Mouse (Mus musculus): ENCODE results near the gene Ntrk3.

The Ntrk3 gene

DNA sequence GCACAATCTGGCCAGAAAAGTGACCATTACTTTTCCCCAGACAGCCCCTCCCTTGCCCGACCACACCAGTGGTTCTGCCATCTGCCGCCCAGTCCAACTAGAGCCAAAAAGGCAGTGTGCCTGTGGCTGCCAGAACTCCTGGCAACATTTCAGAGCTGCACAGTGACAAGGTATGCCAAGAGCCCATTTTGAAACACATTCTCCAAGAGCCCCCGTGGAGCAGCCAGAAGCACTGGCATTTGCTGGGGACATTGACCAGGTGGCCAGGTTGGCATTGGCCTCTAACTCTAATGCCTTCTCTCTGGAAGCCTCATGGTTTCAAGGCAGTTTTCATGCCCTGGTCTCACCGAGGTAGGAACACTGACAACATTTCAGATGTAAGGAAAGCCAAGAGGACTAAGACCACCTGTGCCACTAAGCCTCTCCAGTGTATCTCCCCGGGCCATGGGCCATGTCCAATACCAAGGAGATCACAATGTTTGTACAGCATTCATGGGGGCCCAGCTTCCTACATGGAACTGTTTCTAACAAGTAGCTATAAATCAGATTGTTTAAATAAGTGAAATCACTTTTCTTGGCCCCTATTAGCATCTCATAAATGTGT is 218.9 kb downstream of the Ntrk3 start:
- DNase-seq: no peak

DNA sequence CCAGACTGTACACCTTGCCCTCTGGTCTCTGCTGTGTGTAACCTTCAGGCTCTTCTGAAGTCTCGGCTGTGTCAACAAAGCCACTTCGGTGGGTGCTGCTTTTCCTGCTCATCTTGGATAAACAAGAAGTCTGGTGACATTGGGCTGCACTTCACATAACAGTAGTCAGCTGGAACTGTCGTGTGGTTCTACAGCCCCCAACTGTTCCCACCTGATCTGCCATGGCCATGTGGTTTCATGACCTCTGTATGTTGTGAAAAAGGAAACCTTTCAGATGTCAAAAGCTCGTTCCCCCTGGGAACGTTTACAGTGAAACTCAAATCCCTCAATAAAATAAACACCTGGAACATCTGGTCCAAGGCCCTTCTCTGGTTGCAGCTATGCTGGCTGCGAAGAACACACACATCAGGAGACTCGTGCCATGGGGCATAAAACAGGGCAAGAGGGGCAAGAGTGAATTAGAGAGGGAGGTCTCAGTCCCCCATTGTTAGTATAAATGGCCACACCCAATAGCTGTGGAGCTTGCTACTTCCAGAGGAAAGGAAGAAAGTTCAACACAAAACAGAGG is 222.7 kb downstream of the Ntrk3 start:
- DNase-seq: no peak

DNA sequence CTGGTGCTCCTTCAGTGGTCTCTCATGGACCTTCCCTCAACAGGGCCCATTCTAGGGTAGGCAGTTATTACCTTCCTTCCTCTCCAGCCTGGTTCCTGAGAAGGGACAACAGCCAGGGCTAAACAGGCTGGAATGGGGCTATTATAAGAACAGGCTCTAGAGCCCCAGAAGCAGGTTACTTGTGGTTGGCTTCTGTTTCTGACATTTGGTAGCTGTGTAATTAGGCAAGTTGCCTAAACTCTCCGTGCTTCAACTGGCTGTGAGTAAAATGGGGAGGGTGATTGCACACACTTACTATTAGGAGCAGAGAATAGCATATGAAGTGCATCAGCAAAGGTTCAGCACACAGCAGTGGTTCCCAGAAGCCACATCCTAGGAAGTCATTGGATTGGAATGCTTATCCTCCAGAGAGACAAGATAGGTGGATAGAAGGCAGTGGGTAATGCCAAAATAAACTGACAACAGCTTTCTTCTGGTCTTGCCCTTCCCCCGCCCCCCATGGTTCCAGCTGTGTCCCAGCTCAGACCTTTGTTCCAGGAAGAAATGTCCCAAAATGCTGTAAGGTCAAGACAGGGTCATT is 230.7 kb downstream of the Ntrk3 start:
- no peak for DNase-seq

DNA sequence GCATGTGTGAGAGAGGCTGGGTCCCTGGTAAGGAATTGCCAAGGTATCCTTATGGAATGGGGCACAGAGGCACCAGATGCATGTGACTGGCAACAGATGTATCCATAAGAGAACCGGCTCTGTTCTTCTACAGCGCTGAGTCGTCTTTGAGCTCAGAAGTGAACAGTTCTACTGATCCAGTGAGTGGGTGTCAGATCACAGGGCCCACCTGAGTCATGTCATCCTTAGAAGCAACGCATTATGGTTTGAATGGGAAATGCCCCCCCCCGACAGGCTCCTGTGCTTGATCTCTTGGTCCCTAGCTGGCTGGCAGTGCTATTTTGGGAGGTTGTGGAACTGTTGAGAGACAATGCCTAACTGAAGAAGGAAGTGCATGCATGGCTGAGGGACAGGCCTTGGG is 236.9 kb downstream of the Ntrk3 start:
- no peak for DNase-seq

DNA sequence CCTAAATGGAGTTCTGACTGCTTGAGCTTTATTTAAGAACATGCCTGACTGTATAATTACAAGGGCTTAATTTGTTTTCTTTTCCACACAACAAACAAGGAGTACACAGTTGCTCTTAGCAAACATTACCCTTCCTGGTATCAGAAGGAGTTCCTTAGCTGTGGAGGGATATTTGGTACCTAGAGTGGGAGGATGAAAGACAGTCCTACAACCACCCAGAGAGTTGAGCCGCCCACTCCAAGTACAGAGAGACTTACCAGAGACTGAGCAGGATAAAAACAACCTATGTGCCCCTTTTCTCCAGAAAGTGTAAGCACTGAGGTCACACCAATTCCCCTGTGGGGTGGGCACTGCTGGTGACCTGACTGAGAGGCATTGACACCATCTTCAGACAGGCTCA is 237.8 kb downstream of the Ntrk3 start:
- DNase-seq: no peak

DNA sequence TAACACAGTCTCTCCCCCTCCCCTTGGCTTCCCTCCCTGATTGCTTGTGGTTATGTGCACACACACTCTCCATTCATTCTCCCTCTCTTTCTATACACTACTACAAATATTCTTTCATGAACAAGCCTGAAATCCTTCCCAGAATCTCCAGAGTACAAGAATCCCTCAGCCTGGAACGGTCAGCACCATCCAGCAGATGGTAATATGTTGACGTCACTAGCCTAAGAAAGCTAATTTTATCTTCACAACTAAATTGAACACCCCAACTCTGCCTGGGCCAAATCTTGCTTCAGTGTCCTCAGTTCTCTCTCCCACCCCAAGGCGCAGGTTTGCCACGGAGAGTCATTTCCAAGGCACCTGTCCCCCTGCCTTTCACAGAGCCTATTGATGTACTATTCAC is 239.5 kb downstream of the Ntrk3 start:
- DNase-seq: no peak

DNA sequence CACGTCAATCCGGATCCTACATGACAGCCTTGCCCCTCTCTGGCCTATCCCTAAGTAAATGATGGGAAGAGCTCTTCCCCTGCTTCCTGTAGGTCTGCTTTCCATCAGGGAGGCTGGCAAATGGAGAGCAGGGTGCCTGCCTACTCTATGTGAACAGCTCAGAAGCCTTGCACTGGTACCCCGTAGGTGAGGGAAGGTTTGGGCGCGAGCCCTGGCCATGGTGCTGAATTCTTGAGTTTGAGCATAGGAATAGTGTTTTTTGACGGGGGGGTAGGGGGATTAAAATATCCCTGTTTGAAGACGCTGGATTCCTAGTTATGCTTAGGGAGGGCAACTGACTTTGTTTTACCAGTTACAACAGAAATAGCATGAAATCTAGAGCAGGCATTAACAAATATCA is 240.0 kb downstream of the Ntrk3 start:
- peak; percentile 66 to 71 for DNase-seq

DNA sequence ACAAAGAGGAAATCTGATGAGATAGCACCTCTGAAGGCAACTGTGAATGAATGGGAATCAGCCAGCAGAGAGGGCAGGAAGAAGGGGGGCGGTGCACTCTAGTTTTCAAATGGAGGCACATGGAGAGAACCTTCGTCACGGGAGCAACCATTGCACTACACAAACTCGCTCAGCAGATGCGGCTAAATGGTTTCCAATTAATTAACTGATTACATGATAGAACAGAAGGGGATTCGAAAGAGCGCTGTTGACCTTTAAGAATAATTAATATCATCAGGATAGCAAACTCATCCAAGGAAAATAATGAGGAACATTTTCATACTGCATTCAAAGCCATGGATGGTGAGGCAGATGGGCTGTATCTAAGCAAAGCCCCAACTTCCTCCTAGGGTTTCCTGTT is 244.2 kb downstream of the Ntrk3 start:
- DNase-seq: no peak

DNA sequence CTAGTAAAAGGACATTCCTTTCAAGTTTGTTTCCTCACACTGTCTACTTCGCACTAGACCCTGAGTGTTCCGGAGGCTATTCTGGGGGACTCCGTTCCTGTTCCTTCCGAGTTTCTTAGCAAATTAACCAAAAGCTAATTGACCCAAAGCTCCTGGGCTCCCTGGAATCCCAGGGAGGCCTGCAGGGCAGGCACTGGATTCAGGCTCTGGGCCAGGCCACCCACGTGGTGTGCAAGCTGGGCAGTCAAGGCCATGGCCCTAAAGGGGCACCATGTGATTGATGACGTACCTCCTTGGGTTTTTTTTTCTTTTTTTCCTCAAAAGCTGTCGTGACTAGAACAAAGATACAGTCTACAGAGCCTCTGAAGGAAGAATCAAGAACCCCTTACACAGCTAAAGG is 246.6 kb downstream of the Ntrk3 start:
- DNase-seq: peak in 1 of 2 experiments; percentile 5

DNA sequence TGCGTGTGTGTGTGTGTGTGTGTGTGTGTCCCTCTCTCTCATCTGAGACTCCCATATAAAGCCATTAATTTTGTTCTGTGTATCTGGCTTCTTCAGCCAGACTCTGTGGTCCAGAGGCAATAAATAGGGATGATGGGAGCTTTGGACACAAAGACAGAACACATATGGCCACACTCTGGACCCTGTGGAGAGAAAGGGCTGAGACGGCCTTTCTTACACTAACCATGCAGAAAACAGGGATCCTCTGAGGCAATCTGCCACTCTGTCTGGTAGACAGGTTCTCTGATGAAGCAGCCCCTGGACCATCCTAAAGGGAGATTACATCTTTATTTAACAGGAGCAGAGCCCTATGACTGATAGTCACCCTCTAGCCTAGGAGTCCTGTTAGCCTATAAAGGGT is 253.5 kb downstream of the Ntrk3 start:
- no peak for DNase-seq

DNA sequence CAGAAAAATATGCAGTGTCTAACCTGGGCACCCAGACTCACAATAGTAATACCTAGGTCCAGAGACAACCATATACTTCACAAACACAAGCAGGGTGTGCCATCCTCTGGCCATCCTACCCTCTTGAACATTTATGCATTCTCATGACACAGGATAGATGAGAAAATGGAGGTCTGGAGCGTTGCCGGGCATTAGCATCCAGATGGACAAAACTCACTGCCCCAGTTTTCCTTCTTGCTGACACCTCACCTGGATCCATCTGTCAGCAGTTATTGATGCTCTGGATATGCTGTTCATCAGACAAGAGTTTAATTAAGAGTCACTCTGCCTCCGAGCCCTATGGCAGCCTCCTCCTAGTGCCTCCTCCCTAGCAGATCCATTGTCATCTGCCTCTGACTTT is 254.1 kb downstream of the Ntrk3 start:
- DNase-seq: no peak

DNA sequence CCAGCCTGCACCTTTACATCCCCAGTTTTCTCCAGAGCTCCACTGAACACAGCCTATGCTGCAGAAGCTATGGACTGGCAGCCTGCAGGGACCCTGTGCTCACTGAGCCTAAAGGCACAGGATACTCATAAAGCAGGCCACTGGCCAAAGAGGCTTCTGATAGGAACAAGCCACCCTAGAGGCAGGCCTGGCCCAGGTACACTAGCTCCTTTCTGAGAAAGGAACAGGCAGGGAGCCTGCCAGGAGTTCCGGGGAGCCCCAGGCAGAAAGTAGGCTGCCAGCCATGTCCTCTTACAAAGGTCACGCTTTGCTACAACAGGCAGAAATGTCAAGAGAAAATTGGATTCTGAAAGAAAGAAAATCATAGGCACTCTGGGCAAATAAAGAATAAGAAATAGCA is 254.8 kb downstream of the Ntrk3 start:
- DNase-seq: peak in 1 of 2 experiments; percentile 1

DNA sequence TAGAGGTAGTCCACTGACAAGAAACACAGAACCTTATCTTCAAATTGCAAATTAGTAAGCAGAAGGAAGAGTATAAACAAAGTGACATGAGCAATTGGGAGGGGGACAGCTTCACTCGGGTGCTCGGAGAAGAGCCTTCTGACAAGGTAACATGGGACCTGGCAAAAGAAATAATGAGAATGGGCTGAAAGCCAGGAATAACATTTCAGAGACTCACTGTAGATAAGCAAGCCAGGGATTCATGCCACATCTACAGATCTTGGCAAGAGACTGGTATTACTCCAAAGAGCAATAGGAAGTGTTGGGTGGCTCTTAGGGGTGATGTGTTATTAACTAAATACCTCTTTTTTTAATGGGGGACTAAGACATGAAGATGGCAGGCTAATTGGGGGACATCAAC is 258.9 kb downstream of the Ntrk3 start:
- no peak for DNase-seq

DNA sequence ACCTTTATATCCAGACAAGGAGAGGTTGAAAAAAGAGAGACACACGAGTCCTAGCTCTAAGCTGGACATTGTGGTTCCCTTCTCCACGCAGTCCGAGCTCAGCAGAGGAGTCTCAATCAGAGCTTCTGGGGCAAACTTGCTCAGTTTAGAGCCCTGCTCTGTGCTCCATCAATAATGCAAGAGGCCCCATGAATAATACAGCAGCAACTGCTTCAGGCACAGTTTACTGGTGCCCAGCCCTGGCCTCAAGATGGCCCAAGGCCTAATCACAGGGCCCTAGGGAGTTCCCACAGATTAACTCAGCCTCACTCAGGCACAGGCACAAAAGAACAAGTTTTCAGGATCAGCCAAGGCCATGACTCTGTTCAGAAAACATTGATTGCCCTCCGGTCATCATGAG is 266.1 kb downstream of the Ntrk3 start:
- DNase-seq: no peak

DNA sequence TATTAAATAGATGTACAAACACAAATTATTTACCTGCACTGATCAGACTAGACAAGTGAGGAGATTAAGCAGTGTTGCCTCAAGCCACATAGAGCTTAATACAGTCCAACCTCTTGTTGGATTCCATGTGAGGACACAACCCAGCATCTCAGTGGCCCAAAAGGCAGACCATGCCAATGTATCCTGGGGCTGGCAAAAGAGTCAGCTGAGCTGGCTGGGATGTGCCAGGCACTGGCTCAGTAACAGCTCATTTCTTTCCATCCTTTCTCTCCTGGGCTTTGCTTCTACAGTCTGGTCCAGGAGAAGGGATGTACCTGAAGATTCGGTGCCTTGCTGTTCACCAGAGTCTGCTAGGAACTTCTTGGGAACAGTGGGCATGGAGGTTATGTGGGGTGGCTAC is 266.5 kb downstream of the Ntrk3 start:
- no peak for DNase-seq

DNA sequence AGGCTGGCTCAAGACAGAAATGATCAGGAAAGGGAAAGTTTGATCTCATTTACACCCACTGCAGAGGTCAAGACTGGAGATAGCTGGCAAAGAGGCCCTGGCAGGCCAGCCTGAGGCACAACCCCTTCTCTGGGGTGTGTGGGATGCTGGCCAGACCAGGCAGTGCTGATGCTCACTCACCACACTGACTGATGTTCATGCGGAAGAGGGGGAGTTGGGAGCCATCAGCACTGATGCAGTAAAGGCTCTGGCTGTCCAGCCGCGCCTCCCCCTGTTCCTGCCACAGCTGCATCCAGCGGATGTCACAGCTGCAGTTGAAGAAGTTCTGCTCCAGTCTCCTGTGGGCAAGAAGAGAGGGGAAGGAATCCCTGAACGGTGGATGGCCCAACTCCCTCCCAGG is 275.2 kb downstream of the Ntrk3 start:
- DNase-seq: peak; percentile 4

DNA sequence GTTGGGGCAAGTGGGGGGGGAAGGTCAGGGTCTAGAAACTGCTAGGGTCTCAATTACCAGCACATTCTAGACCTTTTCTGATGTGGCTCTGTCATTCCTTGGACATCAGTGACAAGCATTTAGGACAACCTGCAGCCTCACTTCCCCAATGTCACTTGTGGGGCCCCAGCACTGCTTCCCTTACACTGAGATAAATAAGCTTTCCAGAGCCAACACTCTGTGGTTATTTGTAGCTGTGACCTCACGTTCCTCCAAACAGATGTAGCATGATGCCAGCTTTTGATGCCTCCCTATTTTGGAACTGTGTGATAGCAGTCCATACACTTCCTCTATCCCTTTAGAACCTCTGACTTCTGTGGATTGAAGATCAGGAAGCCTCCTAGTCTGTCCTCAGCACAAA is 278.8 kb downstream of the Ntrk3 start:
- no peak for DNase-seq

DNA sequence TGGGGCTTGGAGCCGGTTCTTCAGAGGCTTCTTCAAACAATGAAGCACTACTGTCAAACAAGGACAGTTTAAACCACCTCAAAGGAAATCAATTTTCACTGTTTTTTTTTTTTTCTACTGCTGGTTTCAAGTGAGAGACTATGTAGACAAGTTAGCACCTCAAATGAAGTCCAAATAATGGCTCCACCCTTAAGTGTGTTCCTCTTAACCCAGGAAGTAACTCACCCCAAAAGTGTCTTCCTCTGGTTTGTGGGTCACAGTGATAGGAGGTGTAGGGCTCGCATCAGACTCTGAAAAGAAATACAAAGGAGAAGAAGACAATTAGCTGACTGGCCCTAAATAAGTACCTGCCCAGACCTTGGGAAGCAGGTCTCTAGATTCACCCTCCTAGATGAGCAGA is 286.1 kb downstream of the Ntrk3 start:
- DNase-seq: no peak

DNA sequence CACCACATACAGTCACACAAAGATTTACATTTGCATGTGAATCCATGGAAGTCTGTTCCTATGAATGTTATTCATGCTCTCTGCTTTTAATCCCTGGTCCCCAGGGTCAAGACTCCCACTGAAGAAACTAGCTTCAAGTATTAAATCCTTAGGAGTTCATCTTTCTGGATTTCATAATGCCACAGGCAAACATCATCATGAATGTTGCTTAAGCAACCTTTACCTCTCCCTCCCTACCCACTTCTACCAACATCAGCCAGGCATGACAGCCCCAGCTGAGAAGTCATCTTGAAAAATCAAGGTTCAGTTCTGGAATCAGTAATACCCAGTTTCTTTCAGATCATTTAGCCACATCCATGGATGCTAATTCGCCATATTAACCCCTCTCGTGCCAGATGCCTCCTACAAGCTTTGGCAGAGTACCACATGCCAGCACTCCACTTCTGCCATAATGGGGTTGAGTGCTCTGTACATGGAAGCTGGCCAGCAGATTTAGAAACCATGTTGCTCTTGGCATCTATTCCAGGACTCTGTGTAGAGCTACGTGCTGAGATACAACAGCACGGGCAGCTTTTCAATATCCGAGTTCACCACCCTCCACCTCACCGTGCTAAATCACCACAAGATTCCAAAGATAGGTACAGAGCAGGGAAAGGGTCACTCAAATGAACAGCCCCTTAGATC is 287.8 kb downstream of the Ntrk3 start:
- DNase-seq: no peak

DNA sequence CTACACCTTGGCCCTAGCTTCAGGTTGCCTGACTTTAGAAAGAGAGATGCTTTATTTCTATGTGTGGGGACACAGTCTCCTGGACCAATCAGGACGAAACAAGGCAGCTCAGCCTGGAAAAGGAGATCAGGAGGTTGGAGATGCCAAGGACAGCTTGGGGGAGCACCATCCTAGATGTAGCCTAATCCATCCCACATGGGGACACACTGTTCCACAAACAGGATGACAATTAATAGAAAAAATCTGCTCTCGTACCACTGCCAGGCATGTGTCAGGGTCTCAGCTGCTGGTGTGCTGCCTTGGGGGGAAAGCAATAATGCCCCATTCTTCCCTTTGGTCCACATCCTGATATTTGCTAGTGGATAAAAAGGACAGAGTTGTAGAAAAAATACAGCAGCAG is 289.0 kb downstream of the Ntrk3 start:
- no peak for DNase-seq

DNA sequence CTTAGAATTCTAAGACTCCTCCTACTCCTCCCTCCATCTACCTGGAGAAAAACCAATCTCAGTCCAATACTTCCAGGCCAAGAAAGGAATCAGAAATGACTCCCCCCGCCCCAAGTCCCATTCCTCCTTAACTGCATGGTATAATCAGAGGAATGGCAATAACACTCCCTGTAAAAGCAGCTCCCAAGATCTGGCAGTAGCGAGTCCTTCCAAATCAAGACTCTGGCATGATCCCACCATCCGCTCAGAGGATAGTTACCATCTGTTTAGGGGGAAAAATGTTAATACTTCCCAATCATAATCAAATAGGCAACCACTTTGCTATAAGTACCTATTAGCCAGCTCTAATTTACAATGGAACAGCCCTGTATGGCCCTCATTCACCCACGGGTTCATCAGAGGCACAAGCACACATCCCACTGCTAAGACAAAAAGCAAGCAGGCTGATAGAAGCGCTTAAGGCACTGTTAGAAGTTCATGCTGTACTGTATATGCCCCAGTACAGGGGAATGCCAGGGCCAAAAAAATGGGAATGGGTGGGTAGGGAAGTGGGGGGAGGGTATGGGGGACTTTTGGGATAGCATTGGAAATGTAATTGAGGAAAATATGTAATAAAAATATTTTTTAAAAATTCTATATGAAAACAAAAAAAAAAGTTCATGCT is 294.3 kb downstream of the Ntrk3 start:
- no peak for DNase-seq

DNA sequence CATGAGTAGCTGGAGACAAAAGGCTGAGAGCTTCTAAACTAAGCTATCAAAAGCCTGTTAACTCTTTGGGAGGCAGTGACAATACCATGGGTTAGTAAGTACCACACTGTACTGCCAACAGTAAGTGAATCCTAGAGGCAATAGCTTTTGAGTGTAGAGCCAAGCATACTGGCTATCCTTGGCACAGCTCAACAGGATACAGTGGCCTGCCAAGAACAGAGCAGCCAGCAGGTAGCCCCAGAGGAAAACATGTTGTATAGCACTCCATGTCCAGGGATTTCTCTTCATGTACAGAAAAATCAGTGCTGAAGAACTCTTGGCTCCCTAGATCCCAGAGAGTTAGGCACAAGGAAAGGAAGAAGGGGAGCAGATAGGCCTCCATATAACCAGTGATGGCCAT is 296.1 kb downstream of the Ntrk3 start:
- no peak for DNase-seq

DNA sequence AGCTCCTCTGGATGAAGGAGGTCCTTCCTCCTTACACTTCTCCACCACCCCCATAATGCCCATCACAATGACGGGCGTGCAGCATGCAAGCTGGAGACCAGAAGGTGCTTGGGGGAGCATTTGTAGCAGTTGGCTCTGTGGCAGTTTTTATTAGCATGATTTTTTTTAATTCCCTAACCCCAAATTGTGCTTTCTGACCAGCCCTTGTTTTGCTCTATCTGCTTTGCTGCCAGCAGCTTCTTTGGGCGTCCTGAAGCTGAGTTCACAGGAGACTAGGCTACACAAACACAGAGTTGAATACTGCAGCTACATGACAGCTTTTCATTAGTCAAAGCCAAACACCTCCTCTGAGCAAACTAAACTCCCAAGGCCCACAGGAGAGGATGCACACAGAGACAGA is 296.9 kb downstream of the Ntrk3 start:
- no peak for DNase-seq

DNA sequence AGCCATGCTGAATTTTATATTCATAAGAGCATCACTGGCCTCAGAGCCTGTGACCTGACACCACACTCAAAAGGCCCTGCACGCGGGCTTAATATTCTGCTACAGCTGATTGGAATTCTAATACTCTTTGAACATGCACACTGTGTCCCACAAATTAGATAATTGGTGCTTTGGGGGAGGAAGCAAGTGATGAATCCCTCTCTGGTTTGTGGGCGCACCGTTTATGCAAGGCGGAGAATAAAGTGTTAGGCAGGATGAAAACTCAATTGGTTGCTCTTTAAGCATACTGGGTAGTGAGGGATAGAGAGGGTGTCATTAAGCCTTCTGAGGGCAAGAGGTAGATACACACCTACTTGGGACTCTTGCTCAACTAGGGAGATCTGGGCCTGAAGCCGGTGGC is 297.3 kb downstream of the Ntrk3 start:
- no peak for DNase-seq

Data from kidney, postnatal 4 days (tissue).